Mouse (Mus musculus) kidney, postnatal 0 days (tissue): ENCODE measurements around the gene Oxsr1. TPM values are rescaled to one million over a fixed set of nuclear protein-coding genes. Genes with fewer than 3 reads are reported as not detected.
A peak's percentile ranks its signal among the peaks of the same experiment; 100 is the strongest.
"Not testable (repeated sequence)": the region's sequence is repeated elsewhere in the genome, so short reads cannot be mapped to it uniquely, and the experiment has no call there.

Experiments used
- ATAC-seq: fragments of 200-750 bp; cut with Nextera tagmentation; replicated peaks from 2 replicates; pipeline ENCODE4 v1.8.0; 2017; ENCODE audit warnings: low read depth, moderate number of reproducible peaks, moderate TSS enrichment, moderate library complexity; ENCODE audit not compliant: low FRiP score
- DNase-seq: peaks from one replicate; pipeline ENCODE4 v3.0.0-alpha.2; 2016; ENCODE audit warnings: low spot score
- H3K27ac ChIP-seq: fragments of 300-500 bp; sonication (generic); 2 replicates; pipeline ENCODE4 v1.5.1; 2014; ENCODE audit warnings: mild to moderate bottlenecking
- H3K27me3 ChIP-seq: fragments of 300-500 bp; sonication (generic); 2 replicates; pipeline ENCODE4 v1.6.1; 2014; ENCODE audit warnings: low read length, mixed read lengths; ENCODE audit not compliant: insufficient read depth
- H3K36me3 ChIP-seq: fragments of 300-500 bp; sonication (generic); 2 replicates; pipeline ENCODE4 v1.6.1; 2014; ENCODE audit warnings: low read length, mixed read lengths; ENCODE audit not compliant: insufficient read depth
- H3K4me1 ChIP-seq: fragments of 300-500 bp; sonication (generic); replicated peaks from 2 replicates; pipeline ENCODE4 v1.6.1; 2014; ENCODE audit warnings: antibody characterized with exemption, low read length, mixed read lengths; ENCODE audit not compliant: insufficient read depth
- H3K4me2 ChIP-seq: fragments of 300-500 bp; sonication (generic); 2 replicates; pipeline ENCODE4 v1.6.1; 2014; ENCODE audit warnings: mild to moderate bottlenecking, low read length, moderate library complexity, mixed read lengths
- H3K4me3 ChIP-seq: fragments of 300-500 bp; sonication (generic); replicated peaks from 2 replicates; pipeline ENCODE4 v1.5.1; 2014; ENCODE audit warnings: low read depth, low read length
- H3K9ac ChIP-seq: fragments of 300-500 bp; sonication (generic); 2 replicates; pipeline ENCODE4 v1.6.1; 2014; ENCODE audit warnings: low read depth, low read length
- H3K9me3 ChIP-seq: fragments of 300-500 bp; sonication (generic); replicated peaks from 2 replicates; pipeline ENCODE4 v1.6.1; 2016; ENCODE audit warnings: low read length, inconsistent platforms, mixed read lengths
- CTCF ChIP-seq: IDR thresholded peaks from 2 replicates; pipeline ENCODE4 v1.5.1; 2016; ENCODE audit warnings: antibody characterized with exemption, low read depth, mild to moderate bottlenecking, moderate library complexity
- WGBS: fragments of 180-500 bp; shearing (Covaris S2); extraction: QIAGEN DNeasy Blood & Tissue Kit; methylation state at CpG from one replicate; pipeline ENCODE4 v1.1.7; 2014; 5-methylcytosine and 5-hydroxymethylcytosine counted together
- polyA plus RNA-seq: library from polyadenylated mRNA; unstranded; fragments of >200 nt; fragmentation: Nextera tagmentation; extraction: Ambion mirVana; gene quantifications from 2 replicates; pipeline ENCODE4 v1.2.1, GENCODE M21; 2015

The Oxsr1 gene
- polyA plus RNA-seq, 1 experiment from 2014 or later = 11.0 TPM

- Histone ChIP-seq H3K9ac (no peak overlapping the region), H3K36me3 (peaks cover 10% of the 10 kb centered on the region; the same call in 1 of the 2 replicates), H3K4me2 (no peak overlapping the region), H3K4me1 (no peaks in the 10 kb centered on the region), H3K27me3 (no peaks in the 10 kb centered on the region), H3K27ac (no peak overlapping the region), H3K4me3 (no peak overlapping the region), H3K9me3 (no peaks in the 10 kb centered on the region)
- no peak for DNase-seq
- no peak for ATAC-seq
- WGBS = 80% methylated on average over 6 of the region's 6 CpGs
- TF ChIP-seq CTCF = no peak
These were observed 24.5 kb downstream of the Oxsr1 start for GRCm38 (mm10) chr9:119297696-119298095.

DNA sequence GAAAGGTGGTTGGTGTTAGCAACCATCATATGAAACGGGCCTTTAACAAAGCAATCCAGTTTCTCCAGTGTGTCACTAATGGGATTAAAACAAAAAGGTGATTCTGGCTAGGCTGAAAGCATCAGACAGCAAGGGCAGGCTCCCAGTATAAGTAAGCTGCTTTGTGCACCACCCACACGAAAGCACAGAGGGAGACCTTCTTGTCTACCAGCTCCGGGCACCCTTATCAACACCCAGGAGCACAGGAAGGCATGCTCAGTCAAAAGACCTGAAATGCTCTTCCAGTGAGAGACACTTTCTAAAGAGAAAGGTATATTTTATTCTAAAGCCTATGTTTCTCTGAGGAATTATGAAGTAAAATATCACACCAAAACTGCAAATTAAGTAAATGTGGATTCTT is 31.4 kb downstream of the Oxsr1 start:
- no peak for TF ChIP-seq CTCF
- WGBS = 94% methylated on average over 3 of the region's 3 CpGs
- no peaks in the 10 kb centered on the region for H3K27me3 ChIP-seq
- no peaks in the 10 kb centered on the region for H3K36me3 ChIP-seq
- no peak for ATAC-seq
- H3K9ac ChIP-seq = no peak overlapping the region
- H3K9me3 ChIP-seq = no peaks in the 10 kb centered on the region
- no peak overlapping the region for H3K27ac ChIP-seq
- no peaks in the 10 kb centered on the region for H3K4me1 ChIP-seq
- H3K4me2 ChIP-seq = no peak overlapping the region
- DNase-seq = no peak
- H3K4me3 ChIP-seq = no peak overlapping the region

DNA sequence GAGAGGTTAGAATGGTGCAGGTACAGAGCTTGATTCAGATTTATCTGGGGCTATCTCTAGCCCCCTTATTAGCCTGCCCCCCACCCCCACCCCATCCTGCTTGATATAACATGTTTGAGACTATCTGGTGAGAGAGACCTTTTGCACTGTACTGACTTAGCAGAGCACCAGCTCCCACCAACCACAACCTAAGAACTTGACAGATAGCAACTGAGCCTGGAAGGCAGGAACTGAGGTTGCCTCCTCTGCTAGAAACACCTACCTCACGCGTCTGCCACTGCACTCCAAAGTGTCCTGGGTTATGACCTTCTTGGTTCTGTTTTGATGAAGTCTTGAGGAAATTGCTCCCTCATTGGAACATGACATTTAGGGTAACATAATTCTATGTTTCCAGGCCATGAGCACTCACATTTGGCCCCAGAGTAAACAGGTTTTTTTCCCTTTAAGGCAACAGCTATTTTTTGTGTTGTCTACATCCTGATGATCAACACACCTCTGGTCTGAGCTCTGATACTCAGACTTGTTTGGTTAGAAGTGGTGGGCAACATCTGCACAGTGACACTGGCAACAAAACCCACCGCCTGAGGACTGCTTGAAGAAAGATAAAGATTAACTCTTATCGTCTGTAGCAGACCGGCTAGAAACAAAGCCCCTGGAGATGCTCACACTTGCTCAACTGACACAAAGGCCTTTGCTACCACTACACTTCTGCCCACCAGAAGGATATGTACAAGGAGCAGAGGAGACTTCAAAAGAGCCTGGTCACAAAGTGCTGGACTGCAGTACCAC is 41.1 kb downstream of the Oxsr1 start:
- H3K4me2 ChIP-seq = no peak overlapping the region
- 0 out of 2 replicates have a peak, but pooled peaks cover 9% of the 10 kb centered on the region for H3K36me3 ChIP-seq
- ATAC-seq = no peak
- 79% methylated on average over 5 of the region's 5 CpGs for whole genome bisulfite sequencing
- H3K9ac ChIP-seq = no peak overlapping the region
- H3K9me3 ChIP-seq = no peaks in the 10 kb centered on the region
- H3K4me1 ChIP-seq = no peaks in the 10 kb centered on the region
- no peak for DNase-seq
- H3K4me3 ChIP-seq = no peak overlapping the region
- no peak for TF ChIP-seq CTCF
- H3K27ac ChIP-seq = no peak overlapping the region
- no peaks in the 10 kb centered on the region for H3K27me3 ChIP-seq

DNA sequence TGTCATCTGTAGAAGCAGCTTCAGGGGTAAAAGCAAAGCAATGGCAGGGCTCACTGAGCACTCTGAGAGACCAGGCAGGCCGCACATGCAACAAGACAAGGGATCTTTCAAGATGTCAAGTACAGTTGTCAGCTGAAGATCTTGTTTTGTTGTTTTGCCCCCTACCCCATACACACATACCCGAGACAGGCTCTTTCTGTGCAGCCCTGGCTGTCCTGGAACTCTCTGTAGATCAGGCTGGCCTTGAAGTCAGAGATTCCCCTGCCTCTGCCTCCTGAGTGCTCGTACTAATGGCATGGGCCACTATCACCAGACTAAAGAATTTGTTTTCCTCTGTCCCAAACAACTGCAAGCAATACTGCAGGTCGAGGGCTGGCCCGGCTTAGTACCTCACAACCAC is 44.2 kb downstream of the Oxsr1 start:
- no peak for TF ChIP-seq CTCF
- Histone ChIP-seq H3K4me3 (no peak overlapping the region), H3K27ac (no peak overlapping the region), H3K4me2 (no peak overlapping the region), H3K9ac (no peak overlapping the region), H3K27me3 (no peaks in the 10 kb centered on the region), H3K4me1 (no peaks in the 10 kb centered on the region), H3K9me3 (no peaks in the 10 kb centered on the region), H3K36me3 (0 out of 2 replicates have a peak, but pooled peaks cover 9% of the 10 kb centered on the region)
- ATAC-seq (no peak), DNase-seq (no peak)
- WGBS = 93% methylated on average over 5 of the region's 5 CpGs

DNA sequence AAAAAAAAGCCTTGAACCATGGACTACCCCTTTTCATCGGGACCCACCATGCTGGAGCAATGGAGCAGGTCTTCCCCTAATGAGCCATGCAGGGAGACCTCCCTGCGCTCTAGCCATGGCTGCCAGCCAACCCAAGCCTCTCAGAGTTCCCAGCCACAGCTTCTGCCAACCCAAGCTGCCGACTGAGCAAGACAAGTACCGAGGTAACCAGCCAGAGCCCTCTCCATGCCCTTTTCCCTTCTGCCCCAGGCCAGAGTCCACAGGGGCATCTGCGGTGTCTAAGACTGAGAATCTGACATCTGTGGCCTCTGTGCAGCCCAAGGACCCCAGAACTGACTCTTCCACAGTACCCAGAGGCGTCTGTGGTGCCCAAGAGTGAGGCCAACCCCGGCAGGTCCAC is 45.9 kb downstream of the Oxsr1 start:
- no peak for ATAC-seq
- no peak for TF ChIP-seq CTCF
- DNase-seq = no peak
- Histone ChIP-seq H3K27ac (no peak overlapping the region), H3K4me3 (no peak overlapping the region), H3K9ac (no peak overlapping the region), H3K9me3 (no peaks in the 10 kb centered on the region), H3K4me1 (no peaks in the 10 kb centered on the region), H3K4me2 (no peak overlapping the region), H3K27me3 (no peaks in the 10 kb centered on the region), H3K36me3 (0 out of 2 replicates have a peak, but pooled peaks cover 9% of the 10 kb centered on the region)
- 68% methylated on average over 7 of the region's 7 CpGs for WGBS

DNA sequence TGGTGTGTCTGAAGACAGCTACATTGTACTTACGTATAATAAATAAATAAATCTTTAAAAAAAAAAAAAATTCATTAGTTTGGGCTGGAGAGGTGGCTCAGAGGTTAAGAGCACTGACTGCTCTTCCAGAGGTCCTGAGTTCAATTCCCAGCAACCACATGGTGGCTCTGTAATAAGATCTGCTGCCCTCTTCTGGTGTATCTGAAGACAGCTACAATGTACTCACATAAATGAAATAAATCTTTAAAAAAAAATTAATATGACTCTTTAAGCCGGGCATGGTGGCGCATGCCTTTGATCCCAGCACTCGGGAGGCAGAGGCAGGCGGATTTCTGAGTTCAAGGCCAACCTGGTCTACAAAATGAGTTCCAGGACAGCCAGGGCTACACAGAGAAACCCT is 47.4 kb downstream of the Oxsr1 start:
- peak; percentile 47 for TF ChIP-seq CTCF
- H3K4me1 ChIP-seq, H3K4me3 ChIP-seq, H3K27me3 ChIP-seq, H3K36me3 ChIP-seq, ATAC-seq, H3K9ac ChIP-seq, H3K27ac ChIP-seq, DNase-seq, H3K4me2 ChIP-seq, H3K9me3 ChIP-seq: not testable (repeated sequence)
- WGBS = 93% methylated on average over 5 of the region's 5 CpGs

DNA sequence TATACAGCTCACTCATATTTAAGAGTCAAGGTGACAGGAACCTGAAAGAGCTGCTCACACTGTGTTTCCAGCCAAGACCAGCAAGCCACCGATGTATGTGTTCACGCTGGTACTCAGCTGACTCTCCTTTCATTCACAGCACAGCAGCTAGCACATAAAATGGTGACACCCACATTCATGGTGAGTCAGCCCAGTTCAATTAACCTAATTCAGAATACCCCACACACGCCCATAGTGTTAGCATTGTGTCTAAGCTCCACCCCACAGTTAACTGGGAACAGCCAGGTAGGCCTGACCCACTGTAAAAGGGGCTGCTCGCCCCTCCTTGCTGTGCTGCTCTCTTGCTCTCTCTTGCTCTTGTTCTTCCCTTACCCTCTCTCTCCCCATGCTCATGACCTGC is 50.7 kb downstream of the Oxsr1 start:
- no peak overlapping the region for H3K4me3 ChIP-seq
- H3K9me3 ChIP-seq = no peaks in the 10 kb centered on the region
- no peak overlapping the region for H3K27ac ChIP-seq
- DNase-seq (no peak), ATAC-seq (no peak)
- H3K4me2 ChIP-seq = no peak overlapping the region
- no peaks in the 10 kb centered on the region for H3K4me1 ChIP-seq
- WGBS = 82% methylated on average over 4 of the region's 4 CpGs
- TF ChIP-seq CTCF = no peak
- H3K27me3 ChIP-seq = no peaks in the 10 kb centered on the region
- H3K9ac ChIP-seq = no peak overlapping the region
- 0 out of 2 replicates have a peak, but pooled peaks cover 18% of the 10 kb centered on the region for H3K36me3 ChIP-seq
